Mouse (Mus musculus) urinary bladder, postnatal 4 days (tissue): ENCODE data around the gene Dab2ip.

Experiments used
- DNase-seq, 2 experiments: peaks; one replicate each; pipeline ENCODE4 v3.0.0; 2021 to 2022; ENCODE audit warnings: low spot score in 2 of 2

The Dab2ip gene

DNA sequence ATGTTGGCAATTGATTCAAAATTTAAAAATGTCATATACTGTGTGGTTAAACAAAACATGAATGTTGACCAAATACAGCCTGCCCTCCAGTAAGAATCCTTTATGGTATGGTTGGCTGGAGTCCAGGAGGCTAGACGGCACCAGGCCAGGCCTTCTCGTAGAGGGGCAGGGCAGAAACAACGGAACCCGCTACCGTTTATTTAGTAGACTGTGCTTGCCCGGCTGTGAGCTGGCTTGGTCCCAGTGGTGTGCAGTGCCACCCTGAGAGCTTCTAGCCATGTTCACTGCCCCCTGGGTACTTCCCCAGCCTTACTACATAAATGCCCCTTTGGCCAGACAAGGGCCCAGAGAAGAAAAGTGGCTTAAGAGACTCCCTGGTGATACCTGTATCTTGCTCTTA lies 122.8 kb downstream of the Dab2ip start:
- no peak for DNase-seq

DNA sequence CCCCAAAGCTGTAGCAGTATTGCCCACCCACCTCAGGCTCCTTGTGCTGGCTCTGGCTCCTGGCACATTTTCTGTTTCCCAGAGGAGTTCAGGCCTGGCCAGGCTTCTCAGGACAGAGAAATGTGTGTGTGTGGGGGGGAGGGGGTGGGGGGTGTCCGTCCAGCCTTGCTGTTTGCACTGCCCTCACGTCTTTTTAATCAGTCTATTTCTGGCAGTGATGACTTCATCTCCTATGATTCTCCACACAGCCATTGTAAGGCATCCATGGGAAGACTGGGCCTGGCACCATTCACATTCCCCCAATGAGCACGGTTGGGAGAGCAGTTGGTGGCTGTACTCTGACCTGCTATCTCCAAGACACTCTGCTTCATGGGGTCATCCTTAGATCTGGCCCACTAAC lies 125.9 kb downstream of the Dab2ip start:
- DNase-seq: no peak

DNA sequence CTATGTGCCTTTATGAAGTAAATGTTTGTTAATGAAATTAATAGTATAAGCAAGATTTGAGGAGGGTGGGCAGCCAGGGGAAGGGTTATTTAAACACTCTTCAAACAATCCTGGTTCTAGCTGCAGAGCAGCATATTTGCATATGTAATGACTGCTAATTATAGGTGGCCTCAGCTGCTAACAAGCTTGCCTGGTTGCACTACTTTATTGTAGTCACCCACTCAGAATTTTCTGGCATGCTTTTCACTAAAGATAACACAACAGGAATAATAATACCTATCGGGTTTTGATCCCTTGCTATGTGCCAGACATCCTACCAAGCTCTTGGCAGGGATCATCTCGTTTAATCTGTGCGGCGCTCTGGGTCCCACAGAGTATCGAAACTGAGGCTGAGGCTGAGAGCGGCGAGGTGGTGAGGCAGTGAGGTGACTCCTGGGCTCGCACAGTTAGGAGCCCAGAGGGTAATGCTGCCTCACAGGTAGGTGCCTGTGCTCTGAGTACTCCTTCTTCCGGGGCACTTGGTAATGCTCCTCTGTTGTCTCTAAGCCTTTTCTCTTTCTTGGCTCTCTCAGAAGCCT lies 126.8 kb downstream of the Dab2ip start:
- no peak for DNase-seq

DNA sequence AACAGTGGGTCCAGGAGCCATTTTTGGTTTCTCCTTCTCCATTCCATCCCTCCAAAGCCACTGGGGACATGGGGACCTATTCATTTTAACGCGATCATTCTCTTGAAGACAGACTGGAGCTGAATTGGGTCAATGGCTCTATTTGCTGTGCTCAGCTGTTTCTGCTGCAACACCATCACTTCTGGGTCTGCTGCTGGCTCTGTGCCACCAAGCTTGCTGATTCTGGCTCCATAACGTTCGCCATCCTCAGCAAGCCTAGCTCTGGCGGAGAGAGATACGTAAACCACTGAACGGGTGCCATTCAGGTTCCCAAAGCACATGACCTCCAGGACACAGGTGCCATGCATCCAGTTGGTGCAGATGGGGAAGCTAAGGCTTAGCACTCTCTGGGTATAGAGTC lies 128.0 kb downstream of the Dab2ip start:
- DNase-seq: no peak

DNA sequence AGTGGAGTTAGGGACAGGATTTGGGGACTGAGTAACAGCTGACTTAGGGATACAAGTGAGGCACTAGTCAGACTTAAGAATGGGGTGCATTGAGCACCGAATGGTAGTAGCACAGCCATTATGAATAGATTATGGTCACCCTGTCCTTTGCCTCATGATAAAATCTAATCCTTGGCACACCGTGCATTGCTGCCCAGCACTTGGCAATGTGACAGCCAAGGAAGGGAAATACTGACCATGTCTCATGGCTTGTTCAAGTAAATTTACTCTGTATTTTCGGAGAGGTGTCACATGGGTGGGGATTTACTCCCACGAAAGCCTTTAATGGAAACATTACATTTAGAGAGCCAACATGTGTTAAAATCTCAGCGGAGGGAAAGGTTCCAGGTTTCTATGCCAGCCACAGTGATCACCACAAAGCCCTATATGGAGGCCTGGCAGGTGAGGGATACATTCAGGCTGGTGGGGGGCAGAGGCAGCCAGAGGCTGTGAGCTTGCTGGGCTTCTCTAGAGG lies 129.5 kb downstream of the Dab2ip start:
- no peak for DNase-seq

DNA sequence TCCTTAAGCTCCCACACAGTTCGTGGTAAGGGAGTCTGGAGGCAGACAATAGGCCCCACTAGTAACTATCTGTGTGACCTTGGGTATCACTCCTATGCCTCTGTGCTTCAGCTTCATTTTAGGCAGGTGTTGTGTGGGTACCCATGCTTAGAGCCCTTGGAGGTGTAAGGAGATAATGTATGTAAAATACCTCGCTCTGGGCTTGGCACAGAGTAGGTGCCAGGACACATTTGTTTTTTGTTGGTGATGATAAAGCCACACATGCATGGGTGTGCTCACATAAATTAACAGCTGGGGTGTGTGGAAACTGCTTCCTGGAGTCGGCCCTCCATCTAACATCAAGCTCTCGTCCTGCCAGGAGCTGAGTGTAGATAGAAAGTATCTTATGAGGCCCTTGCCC lies 130.1 kb downstream of the Dab2ip start:
- DNase-seq: no peak

DNA sequence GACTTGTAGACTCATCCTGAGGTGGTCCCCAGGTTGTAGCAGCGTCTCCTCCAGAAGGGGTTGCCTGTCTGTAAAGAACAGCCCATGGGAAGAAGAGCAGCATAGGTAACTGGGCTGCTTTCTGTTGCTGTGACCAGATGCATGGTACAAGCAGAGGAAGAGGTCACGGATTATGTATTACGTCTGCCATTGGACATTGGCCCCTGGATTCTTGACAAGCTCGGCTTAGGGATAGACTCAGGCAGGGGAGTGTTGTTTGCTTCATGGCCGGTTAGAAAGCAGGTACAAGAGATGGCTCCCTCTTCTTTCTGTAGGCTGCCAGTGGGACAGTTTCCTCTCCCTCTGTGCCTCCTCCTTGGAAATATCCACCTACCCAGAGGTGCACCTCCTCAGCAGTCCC lies 130.5 kb downstream of the Dab2ip start:
- DNase-seq: no peak

DNA sequence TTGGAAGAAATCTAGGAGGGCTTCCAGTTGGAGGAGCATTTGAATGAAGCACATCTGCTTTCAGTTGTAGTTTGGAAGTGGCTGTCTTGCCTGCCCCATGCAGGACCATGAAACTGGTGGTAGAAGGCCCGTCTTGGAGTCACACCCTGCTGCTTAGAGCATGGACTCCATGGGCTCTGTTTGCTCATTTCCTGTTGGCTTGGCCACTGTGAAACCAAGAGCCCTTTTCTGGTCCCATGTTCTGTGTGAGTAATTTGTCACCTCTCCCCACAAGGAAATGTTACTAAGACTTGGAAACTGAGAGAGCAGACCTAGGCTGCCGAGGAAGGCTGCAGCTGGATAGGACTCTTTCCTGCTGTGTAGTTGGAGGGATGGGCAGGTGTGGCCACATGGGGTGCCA lies 131.8 kb downstream of the Dab2ip start:
- DNase-seq: no peak

DNA sequence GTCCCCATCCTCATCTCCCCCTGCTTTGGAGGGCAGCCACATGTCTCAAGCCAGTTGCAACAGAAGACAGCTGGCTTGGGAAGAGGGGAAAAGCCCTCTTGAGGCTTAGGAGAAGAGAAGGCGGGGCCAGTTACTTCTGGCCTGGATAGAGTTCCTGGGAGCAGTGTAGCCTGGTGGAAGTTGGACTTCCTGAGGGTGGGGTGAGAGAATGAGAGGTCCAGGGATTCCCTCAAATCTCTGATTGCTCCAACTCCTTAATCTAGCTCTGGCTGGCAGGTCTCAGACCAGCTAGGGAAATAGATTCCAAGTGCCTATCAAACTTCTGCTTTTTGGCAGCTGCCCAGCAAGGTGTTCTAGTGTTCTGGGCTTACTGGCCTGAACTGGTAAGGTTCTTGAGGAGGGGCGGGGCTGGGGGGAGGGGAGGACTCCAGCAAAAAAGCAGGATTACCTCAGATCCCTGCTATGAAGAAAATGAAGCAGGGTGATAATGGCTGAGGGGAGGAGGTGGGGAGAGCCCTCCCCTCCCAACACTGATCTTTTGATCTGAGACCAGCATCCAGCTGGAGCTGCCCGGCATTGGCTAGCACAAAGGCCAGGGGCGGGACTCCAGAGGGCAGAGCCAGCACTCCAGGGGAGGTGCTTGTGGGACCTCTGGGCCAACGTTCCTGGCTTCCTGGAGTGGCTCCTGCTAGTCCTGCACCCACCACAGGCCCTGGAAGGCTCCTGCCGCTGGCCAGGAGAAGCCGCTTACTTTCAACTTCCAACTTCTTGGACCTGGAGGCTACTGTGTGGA lies 133.4 kb downstream of the Dab2ip start:
- peak; percentile 74 to 75 for DNase-seq

DNA sequence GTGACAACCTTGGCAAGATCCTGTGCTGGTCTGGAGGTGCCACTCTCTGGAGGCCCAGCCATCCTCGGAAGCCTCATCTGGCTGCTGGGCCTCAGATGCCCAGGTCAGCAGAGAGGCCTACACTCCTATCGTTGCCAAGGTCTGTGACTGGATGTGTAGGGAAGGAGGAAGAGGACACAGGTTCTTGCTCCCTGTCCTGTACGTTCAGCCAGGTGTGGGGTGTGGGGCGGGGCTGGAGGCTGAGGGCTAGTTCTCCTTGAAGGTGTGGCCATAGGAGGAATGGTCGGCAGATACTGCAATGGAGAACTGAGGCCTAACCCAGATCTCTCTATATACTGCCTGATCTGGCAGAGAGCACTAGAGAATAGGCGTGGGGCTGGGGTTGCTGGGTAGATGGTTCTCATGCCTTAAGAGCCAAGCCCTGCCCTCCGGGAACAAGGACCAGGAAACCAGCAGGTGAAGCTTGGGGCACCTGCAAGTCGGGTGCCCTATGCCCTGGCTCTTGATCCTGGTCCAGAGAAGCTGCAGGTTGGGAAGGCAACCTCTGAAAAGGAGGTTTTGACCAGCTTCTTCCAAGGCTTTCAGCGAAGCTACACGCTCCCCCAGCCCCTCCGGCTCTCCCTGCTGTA lies 134.3 kb downstream of the Dab2ip start:
- DNase-seq: no peak

DNA sequence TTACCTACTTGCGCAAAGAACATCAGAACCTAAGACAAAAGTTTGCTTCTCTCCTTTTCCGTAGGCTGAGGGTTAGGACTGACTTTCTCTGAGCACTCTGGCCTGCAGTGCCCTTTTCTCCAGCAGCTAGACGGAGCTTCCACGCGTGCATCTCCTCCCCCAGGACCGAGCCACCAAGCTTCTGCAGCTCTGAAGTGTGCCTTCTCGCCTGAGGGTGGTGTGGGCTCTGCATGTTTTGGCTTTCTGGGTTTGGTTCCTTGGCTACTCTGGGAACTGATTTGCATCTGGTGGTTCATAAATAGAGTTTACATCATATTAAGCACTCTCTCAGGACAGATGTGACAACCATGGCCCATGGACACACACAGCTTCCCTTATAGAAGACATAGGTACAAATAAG lies 135.0 kb downstream of the Dab2ip start:
- DNase-seq: no peak

DNA sequence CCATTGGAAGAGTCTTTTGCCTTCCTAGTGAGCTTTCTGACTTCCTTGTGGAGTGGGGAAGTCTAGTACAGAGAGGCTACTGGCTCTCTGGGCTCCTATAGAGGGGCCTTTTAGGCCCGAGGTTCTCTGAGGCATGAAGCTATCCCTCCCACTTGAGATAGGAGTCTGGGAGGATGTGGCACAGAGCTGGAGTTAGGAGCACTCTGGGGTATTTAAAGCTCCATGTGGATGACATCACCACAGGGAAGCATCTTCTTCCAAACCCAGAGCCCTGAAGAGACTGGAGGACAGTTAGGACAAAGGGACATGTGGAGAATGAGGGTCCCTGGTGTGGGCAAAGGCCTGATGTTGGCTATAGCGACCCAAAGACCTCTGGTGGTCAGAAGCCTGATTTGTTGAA lies 136.0 kb downstream of the Dab2ip start:
- DNase-seq: no peak

DNA sequence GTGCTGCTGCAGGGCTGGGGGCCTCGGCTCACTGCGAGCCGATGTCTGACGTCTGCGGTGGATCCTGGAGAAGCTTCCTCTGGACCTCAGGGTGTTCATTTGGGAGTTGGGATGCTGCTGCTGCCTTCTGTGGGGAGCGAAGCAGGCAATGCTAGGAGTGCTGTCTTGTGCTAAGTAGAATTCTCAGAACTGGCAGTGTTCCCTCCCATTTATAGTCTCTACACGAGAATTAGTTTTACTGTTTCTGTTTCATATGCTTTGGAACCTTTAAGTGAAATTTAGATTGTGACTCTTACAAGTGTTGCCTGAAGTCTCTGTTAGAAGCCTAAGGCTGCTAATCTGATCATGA lies 138.1 kb downstream of the Dab2ip start:
- DNase-seq: no peak

DNA sequence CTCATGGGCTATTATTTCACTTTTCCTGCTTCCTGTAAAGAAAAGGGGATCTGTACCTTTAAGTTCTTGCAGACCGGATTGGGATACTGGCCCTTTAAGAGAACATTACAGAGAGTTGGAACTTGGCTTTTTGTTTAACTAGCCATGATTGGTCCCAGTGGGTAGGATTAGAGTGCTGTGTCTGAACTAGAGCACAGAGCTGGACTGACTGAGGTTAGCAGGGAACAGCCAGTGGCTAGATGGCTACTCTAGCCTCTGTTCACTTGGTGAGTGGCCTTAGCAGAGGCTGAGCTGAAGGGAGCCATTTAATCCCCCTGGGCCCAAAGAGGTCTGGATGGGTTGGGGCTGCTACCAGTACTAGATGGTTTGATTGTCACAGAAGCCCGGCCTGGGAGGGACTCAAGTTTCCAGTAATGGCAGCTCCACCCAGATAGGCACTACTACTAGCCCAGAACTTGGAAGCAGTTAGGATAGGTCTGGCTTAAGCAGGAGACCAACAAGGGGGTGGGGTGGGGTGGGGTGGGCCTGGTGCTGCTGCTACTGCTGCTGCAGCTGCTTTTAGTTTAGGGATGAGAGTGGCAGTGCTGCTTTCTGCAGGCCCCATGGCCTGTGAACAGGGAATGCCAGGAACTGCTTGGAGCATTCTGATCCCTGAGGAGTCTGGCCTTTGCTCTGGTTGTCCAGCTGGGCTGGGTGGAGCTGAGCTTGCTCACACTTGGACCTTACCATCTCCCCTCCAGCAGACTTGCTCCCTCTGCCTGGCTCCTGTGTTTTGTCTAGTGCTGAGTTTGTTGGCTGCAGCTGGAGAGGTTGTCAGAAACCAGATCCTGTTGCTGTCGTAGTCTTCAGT lies 138.7 kb downstream of the Dab2ip start:
- peak in 1 of 2 experiments; percentile 48 for DNase-seq

DNA sequence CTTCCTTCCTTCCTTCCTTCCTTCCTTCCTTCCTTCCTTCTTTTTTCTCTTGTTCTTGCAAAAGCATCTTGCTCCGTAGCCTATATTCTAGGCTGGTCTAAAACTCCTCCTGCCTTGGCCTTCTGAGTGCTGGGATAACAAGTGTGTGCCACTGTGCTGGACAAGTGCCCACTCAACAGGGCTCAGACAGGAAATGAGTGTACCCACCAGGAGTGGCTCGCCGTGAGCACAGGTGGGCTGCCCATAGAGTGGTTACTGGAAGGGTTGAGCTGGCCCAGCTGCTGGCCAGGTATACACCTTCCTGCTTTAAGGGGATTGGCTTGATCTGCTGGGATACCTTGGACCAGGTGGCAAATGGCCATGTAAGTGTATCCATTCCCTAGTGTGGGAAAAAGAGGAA lies 139.7 kb downstream of the Dab2ip start:
- no peak for DNase-seq

DNA sequence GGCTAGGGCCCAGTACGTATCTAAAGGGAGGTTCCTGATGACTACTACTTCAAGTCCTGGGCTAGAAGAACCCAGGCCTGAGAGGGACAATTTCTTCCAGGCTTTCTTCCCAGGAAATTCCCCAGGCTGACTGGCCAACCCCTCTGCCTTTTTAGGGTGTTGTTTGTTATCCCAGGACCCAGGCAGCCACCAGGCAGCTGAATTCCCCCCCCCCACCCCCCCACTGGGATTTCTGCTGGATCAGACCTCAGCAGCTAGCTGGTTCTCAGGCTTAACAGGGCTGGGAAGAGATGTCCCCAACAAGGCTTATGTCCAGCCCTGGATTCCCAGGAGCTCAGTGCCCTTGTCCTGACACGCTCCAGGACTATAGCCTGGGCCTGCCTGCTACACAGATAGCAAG lies 142.9 kb downstream of the Dab2ip start:
- DNase-seq: no peak

DNA sequence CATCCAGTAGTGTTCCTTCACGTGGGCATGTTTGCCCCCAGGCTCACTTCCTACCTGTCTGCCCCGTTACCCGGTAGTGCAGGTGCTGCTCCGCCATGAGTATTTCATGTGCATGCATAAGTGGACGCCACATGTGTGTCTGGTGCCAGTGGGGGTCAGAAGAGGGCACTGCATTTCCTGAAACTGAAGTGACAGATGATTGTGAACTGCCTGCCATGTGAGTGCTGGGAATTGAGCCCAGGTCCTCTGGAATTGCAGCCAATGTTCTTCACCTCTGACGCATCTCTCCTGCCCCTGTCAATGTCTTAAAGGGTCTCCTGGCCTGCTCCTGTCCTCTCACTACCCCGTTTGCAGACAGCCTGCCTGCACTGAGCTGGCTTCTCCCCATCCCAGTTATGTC lies 143.9 kb downstream of the Dab2ip start:
- no peak for DNase-seq

DNA sequence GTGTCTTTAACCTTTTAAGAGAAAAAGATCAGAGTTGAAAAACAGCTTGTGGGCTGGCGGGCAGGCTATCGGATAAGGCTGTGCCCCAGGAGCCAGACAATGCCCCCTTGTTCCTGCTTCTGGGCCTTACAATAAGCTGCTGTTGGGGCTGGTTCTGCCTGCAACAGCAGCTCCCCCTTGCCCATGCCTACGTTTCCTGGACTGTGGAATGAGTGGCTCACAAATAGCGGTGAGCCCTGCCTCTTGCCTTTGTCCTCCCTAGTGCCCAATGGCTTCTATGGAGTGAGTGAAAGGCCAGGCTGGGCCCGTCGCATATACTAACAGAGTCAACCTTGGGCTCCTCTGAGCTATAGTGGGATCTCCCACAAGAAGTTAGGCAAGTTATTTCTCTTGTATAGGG lies 144.5 kb downstream of the Dab2ip start:
- DNase-seq: no peak

DNA sequence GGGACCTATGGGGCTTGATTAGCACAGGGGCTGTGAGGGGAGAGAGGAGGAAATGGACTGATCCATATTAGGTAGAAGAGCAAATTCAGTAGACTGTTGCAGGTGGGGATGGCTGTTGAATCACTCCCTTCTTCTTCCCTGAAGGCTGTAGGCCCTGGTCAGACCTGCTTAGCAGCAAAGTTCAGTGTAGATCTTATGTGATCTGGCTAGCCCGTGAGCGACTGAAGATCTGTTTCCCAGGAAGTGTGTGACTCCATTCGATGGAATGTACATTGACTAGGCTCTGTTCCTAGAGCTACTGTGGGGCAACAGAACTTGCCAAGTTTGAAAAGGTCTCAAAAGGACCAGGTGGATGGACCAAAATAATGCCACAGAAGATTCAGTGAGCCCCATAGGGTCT lies 145.2 kb downstream of the Dab2ip start:
- no peak for DNase-seq

DNA sequence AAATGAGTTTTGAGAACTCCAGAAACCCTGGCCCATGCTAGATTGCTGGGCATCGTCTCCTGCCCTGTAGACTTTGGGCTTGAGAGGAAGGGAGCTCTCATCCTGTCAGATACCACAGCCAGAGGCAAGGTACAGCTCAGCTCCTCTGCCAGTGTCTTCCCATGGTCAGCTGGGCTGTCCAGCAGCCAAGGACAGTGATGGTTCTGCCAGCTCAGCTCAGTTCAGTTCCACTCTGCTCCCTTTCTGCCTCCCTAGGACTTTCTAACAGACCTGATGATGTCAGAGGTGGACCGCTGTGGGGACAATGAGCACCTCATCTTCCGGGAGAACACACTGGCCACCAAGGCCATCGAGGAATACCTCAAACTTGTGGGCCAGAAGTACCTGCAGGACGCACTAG lies 154.5 kb downstream of the Dab2ip start:
- no peak for DNase-seq

DNA sequence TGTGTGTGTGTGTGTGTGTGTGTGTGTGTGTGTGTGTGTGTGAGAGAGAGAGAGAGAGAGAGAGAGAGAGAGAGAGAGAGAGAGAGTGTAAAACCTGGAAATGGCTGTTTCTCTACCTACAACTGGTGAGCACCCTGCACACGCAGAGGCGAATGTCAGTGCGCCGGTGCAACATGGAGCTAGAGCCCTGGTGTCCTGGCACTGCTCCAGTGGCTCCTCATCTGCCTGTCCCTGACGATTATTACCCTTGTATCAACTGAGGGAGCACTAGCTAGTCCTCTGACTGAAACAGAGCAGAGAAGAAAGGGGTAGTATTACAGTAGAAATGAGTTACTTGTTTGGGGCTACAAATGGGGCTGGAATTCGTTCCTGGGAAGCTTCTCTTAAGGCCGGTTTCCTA lies 155.4 kb downstream of the Dab2ip start:
- DNase-seq: no peak

DNA sequence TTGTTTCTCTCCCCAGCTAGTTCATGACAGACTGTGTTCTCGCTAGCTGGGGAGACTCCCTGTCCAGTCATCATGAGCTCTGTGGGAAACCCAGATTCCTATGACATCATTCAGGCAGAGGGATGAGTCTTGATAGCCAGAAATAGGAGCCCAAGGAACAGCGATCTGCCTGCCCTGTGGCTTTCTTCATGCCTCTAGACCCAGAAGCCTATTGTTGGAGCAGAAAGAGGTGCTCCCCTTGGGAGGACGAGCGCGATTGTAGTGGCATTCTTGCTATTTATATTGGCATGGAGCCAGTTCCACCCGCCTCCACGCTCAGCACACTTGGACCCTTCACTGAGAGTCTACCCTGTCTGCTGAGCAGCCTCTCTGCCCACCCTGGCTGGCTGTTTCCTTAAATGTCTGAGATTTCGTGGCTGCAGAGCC lies 156.7 kb downstream of the Dab2ip start:
- DNase-seq: no peak
